ENCODE assay signal across 8 mouse cellular contexts in the genomic region with DNA sequence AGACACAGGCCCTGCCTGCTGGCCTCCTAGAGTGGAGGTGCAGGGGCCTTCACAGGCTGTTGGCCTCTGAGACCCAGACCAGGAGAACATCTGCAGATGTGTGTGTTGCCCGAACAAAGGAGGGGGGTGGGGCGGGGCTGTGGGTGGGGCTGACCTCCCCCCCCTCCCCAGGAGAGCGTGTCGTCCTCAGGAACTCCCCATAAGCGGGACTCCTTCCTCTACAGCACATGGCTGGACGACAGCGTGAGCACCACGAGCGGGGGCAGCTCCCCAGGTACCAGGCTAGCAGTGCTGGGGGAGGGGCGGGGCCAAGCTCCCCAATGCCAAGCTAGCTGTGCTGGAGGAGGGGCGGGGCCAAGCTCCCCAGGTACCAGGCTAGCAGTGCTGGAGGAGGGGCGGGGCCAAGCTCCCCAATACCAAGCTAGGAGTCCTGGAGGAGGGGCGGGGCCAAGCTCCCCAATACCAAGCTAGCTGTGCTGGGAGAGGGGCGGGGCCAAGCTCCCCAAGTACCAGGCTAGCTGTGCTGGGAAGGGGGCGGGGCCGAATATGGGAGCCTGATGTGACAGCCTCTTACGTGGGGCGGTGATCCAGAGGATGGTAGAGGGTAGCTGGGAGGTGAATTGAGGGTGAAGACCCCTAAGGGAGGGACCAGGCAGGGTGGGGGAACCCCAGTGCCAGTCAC.
A peak's percentile ranks its signal among the peaks of the same experiment; 100 is the strongest.
DNase-seq lines count a peak whose midpoint lies in the region; ATAC-seq and TF ChIP-seq lines count a peak whose summit lies in the region.

No protein-coding gene starts in this region.

- peaks cover 7% of the 10 kb centered on the region; the same call in 1 of the 2 replicates for H3K27me3 ChIP-seq in forebrain, embryonic 15.5 days
- H3K27me3 ChIP-seq in midbrain, postnatal 0 days (ENCODE audit: insufficient read depth, low read length) = no peaks in the 10 kb centered on the region

- peak overlapping the region; percentile 4; the same call in 1 of the 2 replicates for H3K4me2 ChIP-seq in forebrain, embryonic 15.5 days (replicated peaks)
- H3K4me2 ChIP-seq in midbrain, postnatal 0 days (ENCODE audit: low read depth, low read length, poor library complexity, severe bottlenecking) = no peak overlapping the region

- no peak overlapping the region for H3K27ac ChIP-seq in forebrain, embryonic 15.5 days (replicated peaks)
- no peak overlapping the region for H3K27ac ChIP-seq in midbrain, postnatal 0 days (ENCODE audit: low read depth, low read length)

- no peak overlapping the region for H3K9ac ChIP-seq in forebrain, embryonic 15.5 days (replicated peaks)
- 0 out of 2 replicates have a peak overlapping the region, but pooled peaks have one; percentile 13 for H3K9ac ChIP-seq in midbrain, postnatal 0 days (replicated peaks; ENCODE audit: low read length, poor library complexity, severe bottlenecking)

- DNase-seq in cerebellum, adult 18-20 months = peak; percentile 54 to 66
- DNase-seq in cerebellum, postnatal 4 days (ENCODE audit: low spot score in 2 of 2) = no peak
- DNase-seq in ZHBTc4 (ENCODE audit: low read depth, low spot score) = peak; percentile 79
- DNase-seq in kidney, postnatal 4 days = peak; percentile 55 to 63
- peak; percentile 70 for DNase-seq in midbrain, postnatal 0 days (ENCODE audit: low spot score)
- no peak for DNase-seq in left cerebral cortex, postnatal 36 days (ENCODE audit: low spot score in 2 of 2)
- no peak for DNase-seq in layer of hippocampus, postnatal 14 days (ENCODE audit: low spot score in 2 of 2)

- WGBS in forebrain, embryonic 15.5 days = 2% methylated on average over 18 of the region's 18 CpGs
- 7% methylated on average over 13 of the region's 18 CpGs for WGBS in midbrain, postnatal 0 days

- H3K9me3 ChIP-seq in forebrain, embryonic 15.5 days = no peaks in the 10 kb centered on the region
- no peaks in the 10 kb centered on the region for H3K9me3 ChIP-seq in midbrain, postnatal 0 days (ENCODE audit: low read length)

- H3K36me3 ChIP-seq in forebrain, embryonic 15.5 days = no peaks in the 10 kb centered on the region
- peaks cover 18% of the 10 kb centered on the region for H3K36me3 ChIP-seq in midbrain, postnatal 0 days (ENCODE audit: insufficient read depth, low read length)

- no peak overlapping the region for H3K4me3 ChIP-seq in forebrain, embryonic 15.5 days
- no peak overlapping the region for H3K4me3 ChIP-seq in midbrain, postnatal 0 days (ENCODE audit: low read depth, low read length)

- peaks cover 38% of the 10 kb centered on the region for H3K4me1 ChIP-seq in forebrain, embryonic 15.5 days
- peaks cover 4% of the 10 kb centered on the region for H3K4me1 ChIP-seq in midbrain, postnatal 0 days (ENCODE audit: insufficient read depth, low read length)

- peak; percentile 3; the same call in 1 of the 2 replicates for ATAC-seq in forebrain, embryonic 15.5 days (replicated peaks)
- ATAC-seq in midbrain, postnatal 0 days (ENCODE audit: low FRiP score) = peak; percentile 39

- TF ChIP-seq CTCF in midbrain, postnatal 0 days (IDR thresholded peaks at IDR 0.05) = no peak

- intact Hi-C loops in left cerebral cortex, postnatal 36 days (cut with DNase I) = no loop called here

Comparison
In these comparisons a context has a peak if more than half of its experiments do, and no peak if none do; other contexts are left out.
1. DNase-seq: peak in cerebellum, adult 18-20 months (2 of 2), ZHBTc4 (single experiment), kidney, postnatal 4 days (2 of 2) and midbrain, postnatal 0 days (single experiment); none in cerebellum, postnatal 4 days (0 of 2), left cerebral cortex, postnatal 36 days (0 of 2) and layer of hippocampus, postnatal 14 days (0 of 2).